Mouse (Mus musculus): Measurements from ENCODE around the gene Bckdha.
A peak's percentile ranks its signal among the peaks of the same experiment; 100 is the strongest.

Bckdha gene

DNA sequence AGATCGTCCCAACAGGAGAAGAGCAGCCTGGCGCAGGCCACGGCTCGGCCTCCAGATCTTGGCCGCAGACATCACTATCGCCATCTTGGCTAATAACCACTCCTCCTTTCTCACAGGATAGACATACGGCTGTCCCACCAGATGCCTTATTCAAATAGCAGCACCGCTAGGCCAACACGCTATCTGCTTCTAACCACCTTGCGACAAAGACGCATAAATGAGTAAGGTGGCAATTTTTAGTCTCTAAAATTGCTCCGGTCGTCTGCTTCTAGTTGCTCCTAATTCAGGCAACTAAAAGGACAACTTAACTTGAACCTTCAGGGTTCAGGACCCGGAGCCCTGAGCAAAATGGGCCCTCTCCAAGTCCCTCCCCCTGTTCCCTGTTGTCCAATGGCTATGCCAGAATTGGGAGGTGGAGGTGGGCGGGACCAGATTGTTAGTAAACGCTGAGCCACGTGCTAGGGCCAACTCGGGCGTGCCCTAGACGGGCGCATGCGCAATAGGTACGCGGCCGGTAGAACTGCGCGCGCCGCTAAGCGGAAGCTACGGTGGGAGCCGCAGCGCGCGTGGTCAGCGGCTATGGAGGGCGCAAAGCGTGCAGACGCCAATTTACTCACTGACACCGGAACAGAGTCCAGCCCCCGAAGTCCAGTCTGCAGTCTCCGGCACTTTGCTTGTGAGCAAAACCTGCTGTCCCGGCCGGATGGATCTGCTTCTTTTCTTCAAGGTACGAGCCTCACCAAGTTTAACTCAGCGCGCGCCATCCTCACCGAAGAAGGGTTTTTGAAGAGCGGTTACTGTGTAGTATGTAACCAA, at the start of gene Bckdha, which contains the start of gene Exosc5:
Gene Bckdha, minus strand, starts transcription at position 325 of the 816 bp plus-strand sequence.
Gene Exosc5, plus strand, starts transcription at position 508 of the 816 bp plus-strand sequence.
- peak; percentile 100 for DNase-seq

DNA sequence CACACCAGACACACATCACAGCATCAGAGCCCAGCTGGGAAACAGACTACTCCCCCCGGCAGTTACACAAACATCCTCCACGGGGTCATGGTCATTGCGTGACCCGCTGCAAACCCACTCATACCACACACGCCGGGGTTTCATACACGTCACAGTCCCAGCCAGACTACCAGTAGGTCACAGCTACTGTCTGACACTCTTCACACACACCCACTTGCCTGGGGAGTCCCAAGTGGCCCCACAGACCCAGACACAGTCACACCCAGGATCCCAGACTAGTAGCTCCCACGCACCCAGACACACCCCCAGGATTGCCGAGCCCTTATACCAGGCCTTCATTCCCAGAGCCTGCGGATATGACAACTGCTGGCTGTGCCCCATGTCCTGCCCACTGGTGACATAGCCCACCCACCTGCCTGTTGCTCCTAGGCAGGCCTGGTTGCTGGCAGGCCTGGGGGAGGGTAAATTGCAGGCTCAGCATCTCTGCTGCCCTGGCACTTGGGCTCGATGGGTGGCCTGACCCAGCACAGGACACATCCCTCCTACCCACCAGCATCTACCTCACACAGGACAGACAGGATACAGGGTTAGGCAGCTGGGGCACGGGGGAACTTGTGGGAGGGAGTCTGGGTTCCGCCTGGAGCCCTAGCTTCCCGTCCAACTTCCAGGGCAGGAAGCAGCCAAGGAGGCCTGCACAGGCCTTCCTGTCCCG, 49.0 kb upstream of the Bckdha start:
- peak; percentile 62 for DNase-seq

DNA sequence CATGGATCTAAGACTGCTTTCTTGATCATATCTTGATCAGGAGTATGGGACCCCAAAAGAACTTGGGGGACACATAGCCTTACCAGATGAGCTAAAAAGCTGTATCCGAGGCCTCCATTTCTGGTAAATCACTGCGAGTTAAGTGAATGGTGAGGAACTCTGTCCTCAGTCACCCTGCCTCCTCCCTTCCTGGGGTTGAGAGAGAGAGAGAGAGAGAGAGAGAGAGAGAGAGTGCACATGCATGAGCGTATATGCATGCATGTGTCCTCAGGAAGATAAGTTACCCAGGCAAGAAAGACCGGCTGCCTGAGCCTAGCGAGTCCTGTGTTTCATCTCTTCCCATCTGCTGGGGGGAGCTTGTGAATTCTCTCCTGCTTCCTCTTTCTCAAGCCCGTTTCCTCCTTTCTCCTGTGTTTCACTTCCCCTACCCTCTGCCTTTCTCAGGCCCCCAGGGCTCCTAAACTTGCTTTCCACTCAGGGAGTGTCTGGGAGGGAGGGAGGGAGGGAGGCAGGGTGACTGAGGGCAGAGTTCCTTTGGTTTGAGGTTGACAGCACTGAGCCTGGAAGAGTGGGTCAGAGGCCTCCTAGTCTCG, 47.9 kb upstream of the Bckdha start:
- no peak for DNase-seq

DNA sequence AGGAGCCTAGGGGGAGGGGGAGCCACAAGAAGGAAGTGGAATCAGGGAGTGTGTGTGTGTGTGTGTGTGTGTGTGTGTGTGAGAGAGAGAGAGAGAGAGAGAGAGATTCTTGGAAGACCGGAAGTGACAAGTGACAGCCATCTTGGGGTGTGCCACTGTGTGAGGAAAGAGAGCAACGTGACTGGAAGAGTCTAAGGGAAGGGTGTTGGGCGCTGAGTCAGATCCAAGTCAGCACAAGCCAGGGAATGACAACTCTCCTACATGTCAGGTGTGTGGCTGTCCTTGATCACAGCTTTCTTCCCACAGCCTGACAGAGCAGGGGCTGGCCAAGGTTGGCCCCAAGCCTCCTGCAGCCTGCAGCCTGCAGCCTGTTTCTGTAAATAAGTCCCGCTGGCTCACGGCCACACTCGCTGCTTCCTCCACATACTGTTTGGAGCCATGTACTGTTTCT, 47.0 kb upstream of the Bckdha start:
- DNase-seq, result peak; percentile 48

DNA sequence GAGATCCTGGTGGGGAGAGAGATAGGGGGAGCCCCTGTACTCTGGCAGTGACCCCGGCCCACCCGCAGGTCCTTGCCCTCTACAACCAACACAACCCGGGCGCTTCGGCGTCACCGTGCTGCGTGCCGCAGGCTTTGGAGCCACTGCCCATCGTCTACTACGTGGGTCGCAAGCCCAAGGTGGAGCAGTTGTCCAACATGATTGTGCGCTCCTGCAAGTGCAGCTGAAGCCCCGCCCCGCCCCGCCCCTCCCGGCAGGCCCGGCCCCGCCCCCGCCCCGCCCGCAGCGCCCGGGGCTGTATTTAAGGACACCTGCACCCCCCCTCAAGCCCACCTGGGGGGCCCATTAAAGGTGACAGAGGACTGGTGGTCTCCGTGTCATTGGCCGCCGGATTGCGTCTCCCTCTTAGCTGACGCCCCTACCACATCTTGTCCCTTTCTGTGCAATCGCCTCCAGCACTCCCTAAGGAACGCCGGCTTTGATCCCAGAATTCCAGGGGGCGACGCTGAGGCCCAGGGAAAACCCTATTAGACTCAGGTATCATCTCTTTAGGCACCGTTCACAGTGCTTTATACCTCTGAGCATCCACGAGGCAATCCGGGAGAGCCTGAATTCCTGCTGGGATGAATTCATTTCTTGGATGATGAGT, 46.1 kb upstream of the Bckdha start:
- DNase-seq, result no peak

DNA sequence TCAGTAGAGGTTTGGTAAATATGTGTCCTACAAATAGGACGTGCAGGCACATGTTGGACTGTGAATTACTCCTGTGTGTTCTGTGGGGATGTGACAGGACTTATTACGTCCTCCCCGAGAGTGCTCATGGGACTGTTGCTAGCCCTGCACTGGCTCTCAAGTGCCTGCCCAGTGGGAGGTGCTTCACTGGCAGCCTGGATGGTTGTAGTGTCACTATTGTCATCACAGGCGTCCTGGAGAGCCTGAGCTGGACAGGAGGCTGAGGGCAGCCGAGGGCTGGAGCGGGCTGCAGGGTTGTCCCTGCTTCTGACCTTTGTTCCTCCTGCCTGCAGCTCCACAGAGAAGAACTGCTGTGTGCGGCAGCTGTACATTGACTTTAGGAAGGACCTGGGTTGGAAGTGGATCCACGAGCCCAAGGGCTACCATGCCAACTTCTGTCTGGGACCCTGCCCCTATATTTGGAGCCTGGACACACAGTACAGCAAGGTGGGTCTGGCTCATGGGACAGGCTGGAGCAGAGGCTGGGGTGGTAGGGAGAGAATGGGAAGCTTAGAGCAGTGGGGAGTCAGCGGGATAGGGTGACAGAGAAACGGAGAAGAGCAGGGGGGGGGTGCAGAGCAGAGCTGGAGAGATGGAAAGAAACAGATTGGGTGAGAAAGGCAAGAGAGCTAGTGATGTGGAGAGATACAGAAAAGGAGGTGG, 45.2 kb upstream of the Bckdha start:
- DNase-seq, result no peak

DNA sequence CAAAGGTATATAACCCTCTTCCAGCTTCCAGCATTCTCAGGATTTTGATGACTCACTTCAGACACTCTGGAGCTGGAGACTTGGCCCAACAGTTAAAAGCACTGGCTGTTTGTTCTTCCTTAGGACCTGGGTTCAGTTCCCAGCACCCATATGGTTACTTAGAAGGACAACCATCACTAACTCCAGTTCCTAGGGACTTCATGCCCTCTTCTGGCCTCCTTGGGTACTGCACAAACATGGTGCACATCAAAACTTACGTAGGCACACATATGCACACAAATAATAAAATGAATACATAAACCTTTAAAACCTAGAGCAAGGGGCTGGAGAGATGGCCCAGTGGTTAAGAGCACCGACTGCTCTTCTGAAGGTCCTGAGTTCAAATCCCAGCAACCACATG, 43.6 kb upstream of the Bckdha start:
- DNase-seq, result no peak

DNA sequence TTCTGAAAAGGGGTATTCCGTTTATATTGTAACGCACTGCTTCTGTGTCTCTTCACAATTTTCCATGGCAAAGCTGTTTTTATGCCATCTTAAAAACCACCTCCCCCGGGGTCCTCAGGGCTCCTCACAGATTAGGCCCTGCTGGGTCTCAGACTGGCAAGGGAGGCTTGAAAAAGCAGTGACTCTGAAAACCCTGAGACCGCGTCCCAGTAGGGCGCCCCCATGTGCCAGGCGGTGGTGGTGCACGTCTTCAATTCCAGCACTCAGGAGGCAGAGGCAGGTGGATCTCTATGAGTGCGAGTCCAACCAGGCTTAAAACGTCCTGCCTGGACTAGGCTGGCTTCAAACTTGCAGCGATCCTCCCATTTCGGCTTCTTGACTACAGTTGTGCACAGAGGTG, 42.0 kb upstream of the Bckdha start:
- DNase-seq, result no peak

DNA sequence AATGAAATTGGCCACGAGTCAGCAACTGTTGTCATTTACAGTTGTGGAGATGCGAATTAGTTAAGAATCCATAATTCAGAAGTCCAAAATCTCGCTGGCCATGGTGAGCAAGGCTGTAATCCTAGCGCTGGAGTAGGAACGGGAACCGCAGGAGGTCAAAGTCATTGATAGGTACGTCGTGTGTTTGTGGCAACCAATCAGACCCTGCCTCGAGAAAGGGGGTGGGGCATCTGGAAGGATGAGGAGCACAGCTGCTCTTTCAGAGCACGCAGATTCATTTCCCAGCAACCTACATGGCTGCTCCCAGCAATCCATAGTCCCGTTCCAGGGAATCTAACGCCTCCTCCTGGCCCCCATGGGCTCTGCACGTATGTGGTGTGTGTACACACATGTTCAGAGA, 41.1 kb upstream of the Bckdha start:
- no peak for DNase-seq

DNA sequence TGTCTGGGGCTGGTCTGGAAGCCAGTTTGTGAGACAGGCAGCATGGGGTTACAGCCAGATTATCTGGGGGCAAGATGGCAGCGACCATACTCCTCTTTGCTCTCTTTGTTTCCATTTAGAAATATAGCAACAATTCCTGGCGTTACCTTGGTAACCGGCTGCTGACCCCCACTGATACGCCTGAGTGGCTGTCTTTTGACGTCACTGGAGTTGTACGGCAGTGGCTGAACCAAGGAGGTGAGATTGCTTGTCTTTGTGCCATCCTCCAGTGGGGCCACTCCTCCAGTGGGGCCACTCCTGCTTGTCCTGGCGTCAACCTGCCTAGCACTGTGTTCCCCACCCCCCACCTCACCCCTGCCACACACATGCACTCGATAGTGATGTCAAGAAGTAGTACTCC, 35.3 kb upstream of the Bckdha start:
- no peak for DNase-seq

DNA sequence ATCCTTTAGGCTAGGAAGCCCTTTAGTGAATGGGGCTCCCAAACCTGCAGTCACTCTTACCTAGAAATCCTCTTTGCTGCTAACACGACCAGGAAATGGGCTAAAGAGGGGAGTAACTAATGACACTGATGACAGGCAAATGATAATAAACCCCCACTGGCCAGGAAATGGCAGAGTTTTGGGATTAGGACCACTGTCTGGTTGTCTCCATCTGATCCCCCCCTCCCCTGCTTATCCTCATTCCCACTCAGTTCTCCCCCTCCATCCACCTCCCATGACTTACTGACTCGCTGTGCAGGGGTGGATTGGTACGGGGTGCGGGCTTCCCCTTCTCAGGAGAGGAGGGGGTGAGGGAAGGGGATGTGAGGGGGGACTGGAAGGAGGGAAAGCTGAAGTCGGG, 31.3 kb upstream of the Bckdha start:
- DNase-seq, result no peak

DNA sequence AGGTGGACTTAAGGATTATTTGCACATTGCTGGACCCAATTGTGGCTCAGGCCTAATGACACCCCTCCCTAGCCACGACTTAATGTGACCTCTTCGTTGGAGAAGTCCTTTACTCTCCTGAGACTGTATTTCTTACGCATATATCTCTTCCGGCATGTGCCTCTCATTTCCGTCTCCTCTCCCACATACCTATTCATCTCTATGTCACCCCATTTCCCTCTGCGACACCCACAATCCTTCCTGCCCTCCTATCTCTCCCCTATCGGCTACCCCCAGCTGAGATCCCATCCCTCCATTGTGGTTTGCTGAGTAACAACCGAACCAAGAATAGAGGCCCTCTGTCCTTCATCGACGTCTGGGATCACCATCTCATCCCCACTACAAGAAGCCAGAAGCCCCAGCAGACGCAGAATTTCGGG, 30.8 kb upstream of the Bckdha start:
- no peak for DNase-seq

DNA sequence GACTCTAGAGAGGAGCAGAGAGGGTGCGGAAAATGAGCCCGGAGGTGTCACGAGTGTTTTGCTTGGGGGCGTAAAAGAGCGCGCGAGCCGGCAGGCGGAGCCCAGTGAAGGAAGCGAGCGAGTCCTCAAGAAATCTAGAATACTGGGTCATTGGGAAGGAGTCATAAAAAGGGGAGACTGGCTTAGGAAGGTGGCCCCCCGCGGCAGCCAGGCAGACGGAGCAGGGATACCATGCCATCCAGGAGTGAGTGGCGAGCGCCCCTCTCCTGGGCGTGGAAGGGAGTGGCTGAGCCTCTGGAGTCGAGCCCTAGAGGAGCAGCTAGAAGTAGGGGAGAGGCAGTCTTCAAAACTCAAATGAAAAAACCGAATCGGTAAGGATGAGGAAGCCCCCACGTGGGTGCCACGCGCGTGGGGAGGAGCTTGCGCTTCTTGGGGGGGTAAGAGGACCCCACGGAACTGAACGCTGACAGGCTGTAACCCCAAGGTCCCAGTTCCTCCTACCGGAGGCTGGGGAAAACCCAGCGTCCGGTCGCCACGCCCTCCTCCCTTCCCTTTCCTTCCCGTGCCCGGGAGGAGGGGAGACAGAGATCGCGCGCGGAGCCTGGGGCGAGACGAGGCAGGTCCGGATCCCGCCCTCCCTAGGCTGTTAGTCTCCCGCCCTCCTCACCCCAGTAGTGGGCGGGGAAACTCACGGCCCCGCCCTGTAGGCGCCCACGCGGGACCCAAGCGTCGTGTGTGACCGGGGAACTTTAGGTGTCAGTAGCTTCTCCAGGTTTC, 30.2 kb upstream of the Bckdha start:
- peak; percentile 79 for DNase-seq

DNA sequence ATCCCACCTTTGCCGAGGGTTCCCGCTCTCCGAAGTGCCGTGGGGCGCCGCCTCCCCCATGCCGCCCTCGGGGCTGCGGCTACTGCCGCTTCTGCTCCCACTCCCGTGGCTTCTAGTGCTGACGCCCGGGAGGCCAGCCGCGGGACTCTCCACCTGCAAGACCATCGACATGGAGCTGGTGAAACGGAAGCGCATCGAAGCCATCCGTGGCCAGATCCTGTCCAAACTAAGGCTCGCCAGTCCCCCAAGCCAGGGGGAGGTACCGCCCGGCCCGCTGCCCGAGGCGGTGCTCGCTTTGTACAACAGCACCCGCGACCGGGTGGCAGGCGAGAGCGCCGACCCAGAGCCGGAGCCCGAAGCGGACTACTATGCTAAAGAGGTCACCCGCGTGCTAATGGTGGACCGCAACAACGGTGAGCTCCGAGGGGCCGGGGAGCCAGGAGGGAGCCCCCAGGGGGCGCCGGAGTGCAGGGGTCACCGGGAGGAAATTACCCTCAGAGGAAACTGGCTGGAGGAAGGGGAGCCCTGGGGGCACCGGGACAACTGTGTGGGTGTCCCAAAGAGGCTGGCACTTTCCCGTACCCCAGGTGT, 29.1 kb upstream of the Bckdha start:
- DNase-seq, result peak; percentile 52

DNA sequence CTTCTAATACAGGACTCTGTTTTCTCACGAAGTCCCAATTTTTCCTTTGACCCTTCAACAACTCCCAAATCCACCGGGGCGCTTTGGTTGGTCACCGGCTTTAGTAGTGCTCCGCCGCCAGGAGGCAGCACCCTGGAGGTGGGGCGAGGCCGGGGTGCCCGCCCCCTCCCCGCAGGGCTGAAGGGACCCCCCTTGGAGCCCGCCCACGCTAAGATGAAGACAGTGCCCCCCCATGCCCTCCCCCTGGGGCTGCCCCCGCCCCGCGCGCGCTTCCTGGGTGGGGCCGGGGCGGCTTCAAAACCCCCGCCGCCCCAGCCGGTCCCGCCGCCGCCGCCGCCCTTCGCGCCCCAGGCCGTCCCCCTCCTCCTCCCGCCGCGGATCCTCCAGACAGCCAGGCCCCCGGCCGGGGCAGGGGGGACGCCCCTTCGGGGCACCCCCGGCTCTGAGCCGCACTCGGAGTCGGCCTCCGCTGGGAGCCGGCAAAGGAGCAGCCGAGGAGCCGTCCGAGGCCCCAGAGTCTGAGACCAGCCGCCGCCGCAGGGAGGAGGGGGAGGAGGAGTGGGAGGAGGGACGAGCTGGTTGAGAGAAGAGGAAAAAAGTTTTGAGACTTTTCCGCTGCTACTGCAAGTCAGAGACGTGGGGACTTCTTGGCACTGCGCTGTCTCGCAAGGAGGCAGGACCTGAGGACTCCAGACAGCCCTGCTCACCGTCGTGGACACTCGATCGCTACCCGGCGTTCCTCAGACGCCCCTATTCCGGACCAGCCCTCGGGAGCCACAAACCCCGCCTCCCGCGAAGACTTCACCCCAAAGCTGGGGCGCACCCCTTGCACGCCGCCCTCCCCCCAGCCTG, 28.1 kb upstream of the Bckdha start, which contains the start of gene Tgfb1:
Gene Tgfb1, plus strand, starts transcription at position 323 of the 852 bp plus-strand sequence.
- peak; percentile 69 for DNase-seq

DNA sequence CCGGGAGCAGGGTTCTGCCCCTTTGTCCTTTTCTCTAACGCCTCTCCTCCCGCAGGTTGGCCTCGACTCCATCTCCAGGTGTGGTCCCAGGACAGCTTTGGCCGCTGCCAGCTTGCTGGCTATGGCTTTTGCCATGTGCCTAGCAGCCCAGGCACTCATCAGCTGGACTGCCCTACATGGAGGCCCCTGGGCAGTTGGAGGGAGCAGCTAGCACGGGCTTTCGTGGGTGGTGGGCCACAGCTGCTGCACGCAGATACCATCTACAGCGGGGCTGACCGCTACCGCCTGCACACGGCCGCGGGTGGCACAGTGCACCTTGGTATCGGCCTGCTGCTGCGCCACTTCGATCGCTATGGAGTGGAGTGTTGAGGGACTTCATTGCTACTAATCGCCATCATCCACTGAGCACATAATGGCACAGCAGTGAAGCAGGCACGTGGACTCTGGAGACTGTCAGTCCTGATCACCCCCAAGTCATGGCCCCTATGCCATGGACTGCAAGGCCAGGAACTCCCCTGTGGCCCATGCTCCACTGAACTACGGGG, 27.2 kb upstream of the Bckdha start:
- no peak for DNase-seq

DNA sequence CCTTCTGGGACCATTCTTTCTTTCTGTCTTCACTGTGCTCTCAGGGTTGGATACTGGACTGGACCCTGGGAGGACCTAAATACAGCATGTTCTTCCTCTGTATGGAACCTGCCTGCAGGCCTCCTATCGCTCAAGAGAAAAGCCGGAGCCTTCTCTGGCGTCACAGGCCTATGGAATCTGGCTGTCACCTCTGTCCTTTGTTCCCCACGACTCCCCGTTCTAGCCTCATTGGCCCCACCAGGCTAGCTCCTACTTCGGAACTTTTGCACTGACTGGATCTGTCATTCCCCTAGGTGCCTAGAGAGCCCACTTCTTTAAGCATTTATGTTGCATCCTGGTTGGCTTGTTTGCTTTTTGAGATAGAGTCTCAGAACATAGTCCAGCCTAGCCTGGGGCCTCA, 25.9 kb upstream of the Bckdha start:
- DNase-seq, result no peak

DNA sequence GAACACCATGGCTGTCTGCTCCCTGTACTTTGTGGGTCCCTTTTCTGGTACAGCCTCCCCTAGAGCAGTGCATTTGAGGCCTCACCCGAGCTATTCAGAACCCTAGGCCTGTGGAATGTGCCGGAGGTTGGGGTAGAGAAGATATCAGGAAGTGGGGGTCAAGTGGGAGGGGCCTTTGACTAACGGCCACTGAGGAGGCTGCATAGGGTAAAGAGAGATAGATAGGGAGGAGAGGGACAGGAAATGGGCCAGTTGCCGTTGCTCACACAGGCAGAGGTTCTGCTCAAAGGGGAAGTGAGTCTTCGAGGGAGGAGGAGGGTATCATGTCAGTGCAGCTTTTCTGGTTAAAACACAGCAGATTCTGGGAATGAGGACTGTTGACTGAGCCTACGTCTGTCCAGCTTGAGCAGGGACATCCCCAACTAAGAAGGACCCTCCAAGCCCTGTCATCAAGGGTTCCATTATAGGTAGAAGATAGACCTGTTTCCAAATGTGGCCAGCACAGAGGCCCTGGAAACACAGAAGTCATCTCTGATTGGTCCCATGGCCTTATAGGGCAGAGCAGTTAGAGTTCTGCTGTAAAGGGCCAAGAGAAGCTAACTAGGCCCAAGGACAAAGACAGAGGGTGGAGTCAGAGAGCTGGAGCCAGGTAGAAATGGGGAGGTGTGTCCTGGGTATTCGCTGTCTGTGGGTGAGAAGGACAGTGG, 24.8 kb upstream of the Bckdha start:
- peak; percentile 49 for DNase-seq
